Mouse (Mus musculus) liver, adult (tissue): ENCODE data around the gene Uqcc1.

Experiments used
- GATA4 ChIP-seq: IDR thresholded peaks from 2 replicates; pipeline ENCODE4 v1.6.1; 2014; ENCODE audit warnings: mild to moderate bottlenecking, low read length; ENCODE audit not compliant: insufficient replicate concordance

Gene Uqcc1

DNA sequence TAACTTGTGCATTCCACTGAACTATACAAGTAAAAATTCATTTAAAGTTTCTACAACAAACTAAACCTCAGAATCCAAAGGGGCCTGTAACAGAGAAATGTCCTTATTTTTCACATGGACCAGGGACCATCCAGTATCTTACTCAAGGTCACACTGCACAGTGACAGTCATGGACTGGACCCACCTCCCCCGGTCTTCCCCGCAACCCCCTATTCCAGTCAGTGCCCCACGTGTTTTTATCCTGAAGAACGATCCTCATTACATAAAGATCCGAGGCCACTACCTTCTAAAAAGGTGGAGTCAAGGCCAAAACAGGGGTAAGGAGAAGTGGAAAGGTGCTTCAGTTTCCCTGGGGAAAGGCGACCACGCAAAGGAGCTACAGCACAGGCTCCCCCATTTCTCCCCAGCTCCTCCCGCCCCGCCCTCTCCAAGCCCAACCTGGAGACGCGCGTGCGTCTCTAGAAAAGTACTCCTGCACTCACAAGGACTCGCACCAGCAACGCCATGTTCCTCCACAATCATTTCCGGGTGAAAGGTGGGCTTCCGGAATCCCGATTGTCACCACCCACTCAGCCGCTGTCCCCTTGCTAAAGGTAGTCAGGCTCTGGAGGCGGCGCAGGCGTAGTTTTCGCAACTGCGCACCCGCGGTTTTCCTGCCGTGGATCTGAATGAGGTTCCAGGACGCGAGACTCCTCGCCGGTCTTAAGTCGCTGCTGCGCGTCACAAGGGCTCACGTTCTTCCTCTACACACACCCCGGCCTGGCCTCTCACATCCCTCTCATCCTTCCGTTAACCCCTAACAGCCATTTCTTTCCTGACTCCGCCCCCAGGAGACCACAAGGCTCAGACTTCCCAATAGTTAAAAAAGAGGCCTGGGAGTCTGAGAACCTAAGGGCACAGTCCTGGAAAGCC is at the start of gene Uqcc1:
Gene Uqcc1 (minus strand): TSS at position 780 of the 912 bp plus-strand sequence.
- TF ChIP-seq GATA4: no peak; the same call in 1 of the 2 replicates

DNA sequence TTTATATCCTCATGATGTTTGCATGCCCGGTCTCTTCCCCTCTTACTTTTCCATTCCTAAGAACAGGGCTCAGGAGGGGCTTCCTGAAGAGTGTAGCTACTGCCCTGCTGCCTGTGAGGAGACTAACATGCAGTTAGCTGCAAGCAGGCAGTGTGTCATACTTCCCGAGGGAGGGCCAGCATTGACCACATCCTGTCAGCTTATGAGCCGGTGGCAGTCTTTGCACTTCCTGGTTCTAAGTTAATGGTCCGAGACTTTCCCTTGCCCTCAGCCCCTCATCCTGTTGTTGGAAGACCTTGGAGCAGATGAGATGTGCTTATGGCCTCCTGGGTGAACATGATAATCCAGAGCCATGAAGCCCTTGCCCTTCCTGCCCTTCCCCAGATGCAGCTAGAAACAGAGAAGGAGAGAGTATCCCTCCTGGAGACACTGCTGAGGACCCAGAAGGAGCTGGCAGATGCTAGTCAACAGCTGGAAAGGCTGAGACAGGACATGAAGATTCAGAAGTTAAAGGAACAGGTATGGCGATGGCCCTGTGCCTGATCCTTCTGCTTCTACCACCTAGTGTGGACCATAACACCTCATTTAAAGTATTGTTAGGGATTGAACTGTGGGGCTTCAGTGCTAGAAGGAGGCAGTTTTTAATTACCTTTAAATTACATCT is 49.4 kb upstream of the Uqcc1 start:
- no peak for TF ChIP-seq GATA4

DNA sequence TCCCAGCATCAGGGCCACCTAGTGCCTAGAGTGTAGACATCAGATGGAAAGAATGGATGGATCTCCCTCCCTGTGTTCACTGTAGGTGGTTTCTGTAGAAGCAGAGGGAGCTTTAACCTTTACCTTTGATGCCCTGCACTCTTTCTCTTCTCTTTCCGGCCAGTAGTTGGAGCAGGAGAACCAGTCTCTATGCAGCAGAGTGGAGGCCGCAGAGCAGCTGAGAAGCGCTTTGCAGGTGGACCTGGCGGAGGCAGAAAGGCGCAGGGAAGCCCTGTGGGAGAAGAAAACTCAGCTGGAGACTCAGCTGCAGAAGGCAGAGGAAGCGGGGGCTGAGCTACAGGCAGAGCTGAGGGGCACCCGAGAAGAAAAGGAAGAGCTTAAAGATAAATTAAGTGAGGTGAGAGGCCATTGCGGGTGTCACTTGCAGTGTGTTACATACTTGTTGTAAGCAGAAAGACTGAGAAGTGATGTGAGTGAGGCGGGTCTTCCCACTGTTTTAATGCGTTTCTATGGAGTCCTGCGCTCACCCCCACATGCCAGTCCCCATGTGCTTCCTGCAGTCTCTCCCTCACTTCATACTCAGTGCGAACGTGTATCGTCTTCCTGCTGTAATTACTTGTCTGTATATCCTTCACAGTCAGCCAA is 44.1 kb upstream of the Uqcc1 start:
- no peak for TF ChIP-seq GATA4

DNA sequence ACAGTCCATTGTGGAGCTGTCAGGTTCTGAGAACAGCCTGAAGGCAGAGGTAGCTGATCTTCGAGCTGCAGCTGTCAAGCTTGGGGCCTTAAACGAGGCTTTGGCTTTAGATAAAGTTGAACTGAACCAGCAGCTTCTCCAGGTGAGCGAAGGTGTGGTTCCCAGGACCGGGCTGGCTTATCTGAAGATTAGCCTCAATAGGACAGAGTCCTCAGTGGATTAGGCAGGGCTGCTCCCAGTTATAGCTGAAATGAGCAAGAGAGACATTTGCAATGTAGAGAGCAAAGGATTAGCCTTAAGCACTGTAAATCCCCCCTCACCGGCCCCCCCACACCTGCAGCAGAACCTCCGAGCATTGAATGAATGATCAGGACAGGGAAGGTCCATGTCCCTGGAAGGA is 43.2 kb upstream of the Uqcc1 start:
- no peak for TF ChIP-seq GATA4

DNA sequence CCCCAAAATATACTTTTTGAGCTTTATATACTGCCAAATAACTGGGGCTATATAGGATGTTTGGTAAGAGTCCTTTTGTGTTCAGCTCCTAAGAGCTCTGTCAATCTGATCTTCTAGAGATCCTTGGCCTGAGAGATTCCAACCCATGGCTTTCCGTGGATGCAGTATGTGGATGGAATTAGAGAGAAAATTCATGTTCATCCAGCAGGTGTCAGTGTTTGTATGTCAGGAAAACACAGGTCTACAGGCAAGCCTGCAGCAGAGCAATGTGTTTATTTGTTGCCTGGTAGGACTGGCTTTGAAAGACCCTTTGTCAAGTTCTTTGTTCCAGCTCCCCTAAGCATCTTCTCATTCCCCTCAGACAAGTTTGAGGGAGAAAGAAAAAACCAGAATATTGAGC is 32.9 kb upstream of the Uqcc1 start:
- TF ChIP-seq GATA4: no peak

DNA sequence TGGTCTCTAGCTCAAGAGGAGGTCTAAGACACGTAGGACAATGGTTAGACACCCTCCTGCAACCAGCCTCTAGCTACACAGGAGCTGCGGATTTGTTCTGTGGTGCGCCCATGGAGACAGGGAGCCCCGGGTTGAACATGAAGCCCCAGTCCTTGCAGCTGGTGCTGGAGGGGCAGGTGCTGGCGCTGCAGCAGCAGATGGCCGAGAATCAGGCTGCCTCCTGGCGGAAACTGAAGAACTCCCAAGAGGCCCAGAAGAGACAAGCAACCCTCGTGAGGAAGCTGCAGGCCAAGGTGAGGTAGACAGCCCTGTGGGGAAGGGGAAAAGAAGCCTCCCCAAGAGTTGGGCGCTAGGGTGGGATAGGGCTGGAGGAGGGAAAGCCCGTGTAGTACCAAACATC is 31.8 kb upstream of the Uqcc1 start:
- TF ChIP-seq GATA4: no peak

DNA sequence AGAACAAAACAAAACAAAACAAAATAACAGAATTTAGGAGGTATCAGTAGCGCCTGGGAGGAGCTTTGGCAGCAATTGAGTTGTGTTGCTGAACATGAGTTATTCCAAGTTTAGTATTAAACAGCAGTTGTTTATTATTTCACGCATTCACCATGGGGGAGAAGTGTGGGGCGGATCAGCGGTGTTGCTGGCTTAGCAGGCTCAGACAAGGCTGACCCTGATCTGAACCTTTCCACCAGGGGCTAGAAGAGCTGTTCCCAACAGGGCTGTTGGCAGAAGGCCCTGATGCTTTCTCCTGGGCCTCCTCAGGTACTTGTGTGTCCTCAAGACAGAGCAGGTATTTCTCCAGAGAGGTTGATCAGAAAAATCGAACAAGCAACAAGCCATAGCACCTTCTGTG is 29.9 kb upstream of the Uqcc1 start:
- no peak for TF ChIP-seq GATA4

DNA sequence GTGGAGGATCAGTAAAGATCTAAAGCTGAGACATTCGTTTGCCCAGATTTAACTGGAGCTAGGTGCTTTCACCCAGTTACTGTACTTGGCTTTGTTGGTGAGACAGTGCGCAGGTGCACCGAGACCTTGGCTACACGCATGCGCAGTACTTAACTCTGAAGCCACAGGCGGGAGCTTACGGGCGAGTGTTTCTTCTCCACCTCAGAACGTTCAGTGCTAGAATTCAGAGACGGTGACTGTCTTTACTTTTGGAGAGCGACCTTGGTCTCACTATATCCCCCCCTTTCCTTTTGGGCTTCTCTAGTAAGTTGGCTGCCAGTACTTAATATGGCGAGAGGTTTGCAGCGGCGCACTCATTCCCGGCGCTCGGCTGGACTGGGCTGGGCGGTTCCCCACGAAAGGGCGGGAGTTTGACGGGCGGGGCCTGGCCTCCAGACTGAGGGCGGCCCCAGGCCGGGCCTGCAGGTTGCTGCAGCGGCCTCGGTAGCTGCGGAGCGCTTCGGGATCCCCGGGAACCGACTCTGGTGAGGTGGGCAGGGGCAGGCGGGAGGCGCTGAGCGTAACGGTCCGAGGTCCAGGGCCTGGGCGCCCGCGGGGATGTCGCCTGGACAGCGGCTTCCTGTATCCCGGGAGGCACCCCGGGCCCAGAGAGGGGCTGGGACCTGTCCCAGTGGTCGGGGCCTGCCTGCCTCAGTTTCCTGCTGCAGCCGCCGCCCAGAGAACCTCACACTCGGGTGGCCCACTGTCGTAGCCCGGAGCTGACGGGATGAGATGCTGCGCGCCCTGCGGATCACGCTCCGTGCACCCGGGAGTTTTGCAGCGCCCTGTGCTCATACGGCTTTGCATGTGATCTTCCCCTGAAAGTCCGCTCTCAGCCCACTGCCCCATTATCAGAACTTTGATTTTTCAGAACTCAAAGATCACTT is 26.3 kb upstream of the Uqcc1 start, which contains the start of gene Cep250:
Gene Cep250 (plus strand): TSS at position 325 of the 926 bp plus-strand sequence.
- no peak for TF ChIP-seq GATA4

DNA sequence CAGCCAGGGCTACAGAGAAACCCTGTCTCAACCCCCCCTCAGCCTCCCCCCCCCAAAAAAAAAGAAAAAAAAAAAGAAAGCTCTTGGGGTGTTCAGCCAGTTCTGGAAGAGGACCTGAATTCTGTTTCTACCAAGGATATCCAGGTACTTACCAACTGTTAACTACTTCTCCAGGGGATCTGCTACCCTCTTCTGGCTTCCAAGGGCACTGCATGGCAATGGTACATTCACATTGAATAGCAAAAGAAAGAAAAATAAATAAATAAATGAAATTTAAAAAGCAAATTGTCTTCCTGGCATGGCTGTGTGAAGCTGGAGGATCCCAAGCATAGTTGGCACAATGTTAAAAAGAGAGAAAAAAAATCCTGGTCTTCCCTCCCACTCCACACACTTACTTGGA is 21.9 kb upstream of the Uqcc1 start:
- no peak for TF ChIP-seq GATA4

DNA sequence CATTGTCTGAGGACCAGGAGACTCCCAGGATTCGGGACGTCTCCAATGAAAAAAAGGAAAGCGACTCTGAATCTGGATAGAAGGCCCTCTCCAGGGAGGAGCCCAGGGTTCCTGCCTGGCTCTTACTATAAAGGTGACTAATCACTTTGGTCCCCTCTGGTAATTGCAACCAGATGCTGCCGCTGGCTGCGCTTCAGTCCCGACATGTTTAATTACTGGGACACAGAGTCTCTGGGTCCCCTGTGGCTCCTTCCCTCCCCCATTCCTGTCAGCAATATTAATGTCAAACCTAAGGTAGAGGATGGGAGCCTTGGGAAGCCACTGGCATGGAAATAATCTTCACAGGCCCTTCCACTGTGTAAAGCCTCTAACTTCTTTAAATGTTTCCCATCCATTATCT is 19.3 kb upstream of the Uqcc1 start:
- TF ChIP-seq GATA4: no peak

DNA sequence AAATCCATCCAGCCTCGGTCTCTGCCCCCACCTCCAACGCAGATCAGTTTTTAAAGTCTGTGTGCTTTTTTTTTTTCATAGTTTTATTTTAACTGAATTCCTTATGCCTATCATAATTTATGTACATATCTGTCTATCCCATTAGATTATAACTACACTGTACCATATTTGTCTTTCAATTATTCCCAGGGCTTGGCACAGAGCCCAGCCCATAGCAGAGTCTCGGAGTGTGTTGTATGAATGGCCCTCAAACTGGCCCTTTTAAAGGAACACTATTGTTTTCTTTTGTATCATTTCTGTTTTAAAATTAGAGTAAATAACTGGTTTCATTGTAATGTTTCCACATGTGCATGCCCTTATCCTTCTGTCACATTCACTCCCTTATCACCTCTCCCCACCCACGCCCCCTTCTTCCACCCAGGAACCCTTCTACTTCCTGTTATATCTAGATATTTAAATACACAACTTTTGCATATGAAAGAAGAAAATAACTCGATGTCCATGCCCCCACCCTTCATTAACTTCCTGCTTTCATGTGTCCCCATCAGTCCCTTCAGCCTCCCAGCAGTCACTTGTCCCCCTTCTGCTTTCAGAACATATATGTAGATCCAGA is 17.4 kb upstream of the Uqcc1 start:
- TF ChIP-seq GATA4: no peak

DNA sequence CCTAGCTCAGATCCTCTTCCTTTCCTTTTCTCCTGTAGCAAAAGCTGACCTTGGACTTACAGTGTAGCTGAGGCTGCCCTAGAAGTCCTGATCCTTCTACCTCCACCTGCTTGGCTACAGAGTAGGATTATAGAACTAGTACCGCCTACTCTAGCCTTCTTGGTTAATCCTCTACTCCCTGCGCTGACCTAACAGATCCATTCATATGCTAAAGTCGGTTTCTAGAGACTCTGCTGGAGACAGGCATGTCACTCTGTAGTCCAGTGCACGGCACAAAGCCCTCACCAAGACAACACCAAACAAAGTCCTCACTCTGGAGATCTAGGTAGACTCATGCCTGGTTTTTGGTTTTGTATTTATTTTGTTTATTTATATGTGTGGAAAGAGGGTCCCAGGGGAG is 16.4 kb upstream of the Uqcc1 start:
- no peak for TF ChIP-seq GATA4

DNA sequence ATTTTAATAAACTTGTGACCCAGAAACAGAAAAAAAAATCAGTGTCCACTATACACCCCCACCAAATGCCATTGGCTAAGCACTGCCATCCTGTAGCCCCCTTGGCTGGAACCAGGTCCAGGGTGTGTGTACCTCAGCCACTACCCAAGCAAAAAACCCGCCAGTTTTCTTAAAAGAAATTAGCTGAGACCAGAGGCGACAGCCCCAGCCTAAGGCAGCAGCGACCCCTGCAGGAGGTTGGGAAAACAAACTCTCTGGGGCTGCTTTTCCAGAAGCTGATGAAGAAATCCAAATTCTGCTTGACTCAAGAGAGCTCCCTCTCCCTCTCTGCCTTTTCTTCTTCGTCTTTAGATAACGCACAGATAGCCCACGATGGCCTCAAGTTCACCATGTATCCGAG is 16.0 kb upstream of the Uqcc1 start:
- no peak for TF ChIP-seq GATA4

DNA sequence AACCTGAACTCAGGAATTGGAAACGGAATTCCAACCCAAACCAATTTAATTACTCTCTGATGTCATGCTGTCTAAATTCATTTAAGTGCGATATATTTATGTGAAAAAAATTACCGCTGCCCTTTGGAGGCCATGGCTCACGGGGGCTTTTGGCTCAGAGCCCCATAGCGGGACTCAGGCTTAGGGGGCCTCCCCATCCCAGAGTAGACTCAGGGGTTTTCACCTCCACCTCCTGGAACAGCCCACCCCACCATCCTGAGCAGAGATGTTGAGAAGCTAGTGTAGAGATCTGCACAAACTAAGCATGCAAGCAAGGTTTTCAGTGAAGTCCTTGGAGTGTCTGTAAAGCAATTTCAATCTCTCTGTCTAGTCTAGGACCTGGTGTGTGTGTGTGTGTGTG is 15.5 kb upstream of the Uqcc1 start:
- no peak for TF ChIP-seq GATA4
